Mouse (Mus musculus): ENCODE results near the gene Polr3e. TPM values are rescaled to one million over a fixed set of nuclear protein-coding genes. Genes with fewer than 3 reads are reported as not detected.

Gene Polr3e
- polyA plus RNA-seq, 1 experiment from 2014 or later: 27.1 TPM

- Histone ChIP-seq H3K9ac (ENCODE audit: low read length) (no peak overlapping the region), H3K9me3 (ENCODE audit: control insufficient read depth, low read length) (no peaks in the 10 kb centered on the region), H3K4me1 (replicated peaks; ENCODE audit: control insufficient read depth, insufficient read depth, low read length) (no peaks in the 10 kb centered on the region), H3K4me3 (ENCODE audit: low read depth, low read length) (no peak overlapping the region), H3K4me2 (ENCODE audit: low read depth, low read length, severe bottlenecking) (no peak overlapping the region), H3K27ac (ENCODE audit: low read depth, low read length) (no peak overlapping the region), H3K36me3 (ENCODE audit: control insufficient read depth, insufficient read depth, low read length) (peaks cover 12% of the 10 kb centered on the region; the same call in 1 of the 2 replicates), H3K27me3 (ENCODE audit: control insufficient read depth, insufficient read depth, low read length) (no peaks in the 10 kb centered on the region)
- DNase-seq (ENCODE audit: low spot score): no peak
- ATAC-seq (replicated peaks; ENCODE audit: low FRiP score): no peak
- 87% methylated on average over 7 of the region's 7 CpGs for WGBS
Measured at GRCm38 (mm10) chr7:120933110-120933509, 15.6 kb downstream of the Polr3e start.

GRCm38 (mm10) chr7:120933680-120934195 is 16.2 kb downstream of the Polr3e start:
- H3K4me2 ChIP-seq (ENCODE audit: low read depth, low read length, severe bottlenecking): no peak overlapping the region
- H3K4me1 ChIP-seq (replicated peaks; ENCODE audit: control insufficient read depth, insufficient read depth, low read length): no peaks in the 10 kb centered on the region
- no peak for ATAC-seq (replicated peaks; ENCODE audit: low FRiP score)
- WGBS: 86% methylated on average over 5 of the region's 5 CpGs
- H3K36me3 ChIP-seq (ENCODE audit: control insufficient read depth, insufficient read depth, low read length): peaks cover 12% of the 10 kb centered on the region; the same call in 1 of the 2 replicates
- DNase-seq (ENCODE audit: low spot score): no peak
- H3K9ac ChIP-seq (ENCODE audit: low read length): no peak overlapping the region
- no peaks in the 10 kb centered on the region for H3K27me3 ChIP-seq (ENCODE audit: control insufficient read depth, insufficient read depth, low read length)
- no peak overlapping the region for H3K27ac ChIP-seq (ENCODE audit: low read depth, low read length)
- H3K4me3 ChIP-seq (ENCODE audit: low read depth, low read length): no peak overlapping the region
- no peaks in the 10 kb centered on the region for H3K9me3 ChIP-seq (ENCODE audit: control insufficient read depth, low read length)

GRCm38 (mm10) chr7:120934716-120935115 is 17.2 kb downstream of the Polr3e start:
- H3K9ac ChIP-seq (ENCODE audit: low read length): no peak overlapping the region
- H3K4me2 ChIP-seq (ENCODE audit: low read depth, low read length, severe bottlenecking): no peak overlapping the region
- DNase-seq (ENCODE audit: low spot score) (peak; percentile 68), ATAC-seq (replicated peaks; ENCODE audit: low FRiP score) (0 out of 2 replicates have a peak, but pooled peaks have one; percentile 55)
- H3K9me3 ChIP-seq (ENCODE audit: control insufficient read depth, low read length): no peaks in the 10 kb centered on the region
- 36% methylated on average over 5 of the region's 5 CpGs for WGBS
- no peaks in the 10 kb centered on the region for H3K27me3 ChIP-seq (ENCODE audit: control insufficient read depth, insufficient read depth, low read length)
- no peak overlapping the region for H3K27ac ChIP-seq (ENCODE audit: low read depth, low read length)
- peaks cover 8% of the 10 kb centered on the region; the same call in 1 of the 2 replicates for H3K36me3 ChIP-seq (ENCODE audit: control insufficient read depth, insufficient read depth, low read length)
- no peak overlapping the region for H3K4me3 ChIP-seq (ENCODE audit: low read depth, low read length)
- H3K4me1 ChIP-seq (replicated peaks; ENCODE audit: control insufficient read depth, insufficient read depth, low read length): no peaks in the 10 kb centered on the region

- 92% methylated on average over 4 of the region's 4 CpGs for WGBS
- no peak overlapping the region for H3K4me3 ChIP-seq (ENCODE audit: low read depth, low read length)
- no peaks in the 10 kb centered on the region for H3K9me3 ChIP-seq (ENCODE audit: control insufficient read depth, low read length)
- no peak overlapping the region for H3K4me2 ChIP-seq (ENCODE audit: low read depth, low read length, severe bottlenecking)
- no peaks in the 10 kb centered on the region for H3K27me3 ChIP-seq (ENCODE audit: control insufficient read depth, insufficient read depth, low read length)
- no peaks in the 10 kb centered on the region for H3K4me1 ChIP-seq (replicated peaks; ENCODE audit: control insufficient read depth, insufficient read depth, low read length)
- peaks cover 21% of the 10 kb centered on the region; the same call in 1 of the 2 replicates for H3K36me3 ChIP-seq (ENCODE audit: control insufficient read depth, insufficient read depth, low read length)
- DNase-seq (ENCODE audit: low spot score) (no peak), ATAC-seq (replicated peaks; ENCODE audit: low FRiP score) (no peak)
- no peak overlapping the region for H3K27ac ChIP-seq (ENCODE audit: low read depth, low read length)
- no peak overlapping the region for H3K9ac ChIP-seq (ENCODE audit: low read length)
Measured at GRCm38 (mm10) chr7:120936522-120936921, 19.0 kb downstream of the Polr3e start.

- Histone ChIP-seq H3K9me3 (ENCODE audit: control insufficient read depth, low read length) (no peaks in the 10 kb centered on the region), H3K4me3 (ENCODE audit: low read depth, low read length) (no peak overlapping the region), H3K27me3 (ENCODE audit: control insufficient read depth, insufficient read depth, low read length) (no peaks in the 10 kb centered on the region), H3K9ac (ENCODE audit: low read length) (no peak overlapping the region), H3K4me1 (replicated peaks; ENCODE audit: control insufficient read depth, insufficient read depth, low read length) (no peaks in the 10 kb centered on the region), H3K27ac (ENCODE audit: low read depth, low read length) (no peak overlapping the region), H3K36me3 (ENCODE audit: control insufficient read depth, insufficient read depth, low read length) (peaks cover 17% of the 10 kb centered on the region; the same call in 1 of the 2 replicates), H3K4me2 (ENCODE audit: low read depth, low read length, severe bottlenecking) (no peak overlapping the region)
- ATAC-seq (replicated peaks; ENCODE audit: low FRiP score): no peak
- DNase-seq (ENCODE audit: low spot score): no peak
- 92% methylated on average over 9 of the region's 9 CpGs for WGBS
Measured at GRCm38 (mm10) chr7:120938206-120938605, 20.7 kb downstream of the Polr3e start.

GRCm38 (mm10) chr7:120940343-120940742 is 22.8 kb downstream of the Polr3e start:
- Histone ChIP-seq H3K27me3 (ENCODE audit: control insufficient read depth, insufficient read depth, low read length) (no peaks in the 10 kb centered on the region), H3K4me1 (replicated peaks; ENCODE audit: control insufficient read depth, insufficient read depth, low read length) (no peaks in the 10 kb centered on the region), H3K9ac (ENCODE audit: low read length) (no peak overlapping the region), H3K27ac (ENCODE audit: low read depth, low read length) (no peak overlapping the region), H3K4me2 (ENCODE audit: low read depth, low read length, severe bottlenecking) (no peak overlapping the region), H3K36me3 (ENCODE audit: control insufficient read depth, insufficient read depth, low read length) (peaks cover 18% of the 10 kb centered on the region), H3K4me3 (ENCODE audit: low read depth, low read length) (no peak overlapping the region), H3K9me3 (ENCODE audit: control insufficient read depth, low read length) (no peaks in the 10 kb centered on the region)
- ATAC-seq (replicated peaks; ENCODE audit: low FRiP score) (no peak), DNase-seq (ENCODE audit: low spot score) (no peak)
- WGBS: 89% methylated on average over 12 of the region's 12 CpGs

GRCm38 (mm10) chr7:120941214-120941613 is 23.7 kb downstream of the Polr3e start:
- Histone ChIP-seq H3K4me3 (ENCODE audit: low read depth, low read length) (no peak overlapping the region), H3K4me2 (ENCODE audit: low read depth, low read length, severe bottlenecking) (no peak overlapping the region), H3K27ac (ENCODE audit: low read depth, low read length) (no peak overlapping the region), H3K27me3 (ENCODE audit: control insufficient read depth, insufficient read depth, low read length) (no peaks in the 10 kb centered on the region), H3K9me3 (ENCODE audit: control insufficient read depth, low read length) (no peaks in the 10 kb centered on the region), H3K36me3 (ENCODE audit: control insufficient read depth, insufficient read depth, low read length) (peaks cover 20% of the 10 kb centered on the region), H3K4me1 (replicated peaks; ENCODE audit: control insufficient read depth, insufficient read depth, low read length) (no peaks in the 10 kb centered on the region), H3K9ac (ENCODE audit: low read length) (no peak overlapping the region)
- DNase-seq (ENCODE audit: low spot score) (no peak), ATAC-seq (replicated peaks; ENCODE audit: low FRiP score) (no peak)
- WGBS: 93% methylated on average over 6 of the region's 6 CpGs

GRCm38 (mm10) chr7:120942506-120942905 is 25.0 kb downstream of the Polr3e start:
- no peaks in the 10 kb centered on the region for H3K9me3 ChIP-seq (ENCODE audit: control insufficient read depth, low read length)
- no peak overlapping the region for H3K27ac ChIP-seq (ENCODE audit: low read depth, low read length)
- H3K4me1 ChIP-seq (replicated peaks; ENCODE audit: control insufficient read depth, insufficient read depth, low read length): no peaks in the 10 kb centered on the region
- peaks cover 19% of the 10 kb centered on the region for H3K36me3 ChIP-seq (ENCODE audit: control insufficient read depth, insufficient read depth, low read length)
- no peaks in the 10 kb centered on the region for H3K27me3 ChIP-seq (ENCODE audit: control insufficient read depth, insufficient read depth, low read length)
- DNase-seq (ENCODE audit: low spot score): no peak
- H3K4me3 ChIP-seq (ENCODE audit: low read depth, low read length): no peak overlapping the region
- no peak for ATAC-seq (replicated peaks; ENCODE audit: low FRiP score)
- H3K4me2 ChIP-seq (ENCODE audit: low read depth, low read length, severe bottlenecking): no peak overlapping the region
- H3K9ac ChIP-seq (ENCODE audit: low read length): no peak overlapping the region
- 93% methylated on average over 1 of the region's 1 CpGs for WGBS

- DNase-seq (ENCODE audit: low spot score) (no peak), ATAC-seq (replicated peaks; ENCODE audit: low FRiP score) (no peak)
- Histone ChIP-seq H3K4me1 (replicated peaks; ENCODE audit: control insufficient read depth, insufficient read depth, low read length) (no peaks in the 10 kb centered on the region), H3K36me3 (ENCODE audit: control insufficient read depth, insufficient read depth, low read length) (peaks cover 17% of the 10 kb centered on the region), H3K4me2 (ENCODE audit: low read depth, low read length, severe bottlenecking) (no peak overlapping the region), H3K9me3 (ENCODE audit: control insufficient read depth, low read length) (no peaks in the 10 kb centered on the region), H3K9ac (ENCODE audit: low read length) (no peak overlapping the region), H3K27ac (ENCODE audit: low read depth, low read length) (no peak overlapping the region), H3K4me3 (ENCODE audit: low read depth, low read length) (no peak overlapping the region), H3K27me3 (ENCODE audit: control insufficient read depth, insufficient read depth, low read length) (no peaks in the 10 kb centered on the region)
- 75% methylated on average over 7 of the region's 8 CpGs for WGBS
Measured at GRCm38 (mm10) chr7:120943936-120944509, 26.5 kb downstream of the Polr3e start.
